10 mouse cellular contexts compared by ENCODE assay signal in genomic region chr16:59567721-59568381, GRCm38 (mm10). TPM values are rescaled to one million over a fixed set of nuclear protein-coding genes. Genes with fewer than 3 reads are reported as not detected.
DNase-seq lines count a peak whose midpoint lies in the region; ATAC-seq and TF ChIP-seq lines count a peak whose summit lies in the region.
"Had no signal": no experiment of that assay in that cellular context is flagged by ENCODE, and none has a peak within 500 bp of the region (broad histone marks: within the 10 kb centered on the region; RNA-seq: fewer than 3 reads in every experiment).

No protein-coding gene starts in this region.

- no peaks in the 10 kb centered on the region for H3K27me3 ChIP-seq in heart, embryonic 14.5 days (ENCODE audit: control insufficient read depth, insufficient read depth, low read length)
- H3K27me3 ChIP-seq in lung, postnatal 0 days (replicated peaks; ENCODE audit: insufficient read depth, low read length) = no peaks in the 10 kb centered on the region
- no peaks in the 10 kb centered on the region for H3K27me3 ChIP-seq in thymus, adult 2 months (ENCODE audit: control insufficient read depth, insufficient read depth, low read length)
- 0 out of 2 replicates have a peak, but pooled peaks cover 2% of the 10 kb centered on the region for H3K27me3 ChIP-seq in neural tube, embryonic 15.5 days (replicated peaks)

- no peaks in the 10 kb centered on the region for H3K9me3 ChIP-seq in heart, embryonic 14.5 days (ENCODE audit: control insufficient read depth, low read length)
- H3K9me3 ChIP-seq in lung, postnatal 0 days (ENCODE audit: low read length) = no peaks in the 10 kb centered on the region
- H3K9me3 ChIP-seq in neural tube, embryonic 15.5 days (replicated peaks) = no peaks in the 10 kb centered on the region

- TF ChIP-seq CTCF in lung, postnatal 0 days (IDR thresholded peaks at IDR 0.05) = 0 out of 2 replicates have a peak, but pooled peaks have one; percentile 11
- TF ChIP-seq CTCF in thymus, adult 2 months (IDR thresholded peaks at IDR 0.05; ENCODE audit: borderline replicate concordance, control insufficient read depth, extremely low read depth, insufficient read depth, low read length, poor library complexity) = no peak

- ATAC-seq in CD4-positive, CD25-positive, alpha-beta regulatory T cell, adult 4 months = no peak
- ATAC-seq in heart, embryonic 14.5 days (ENCODE audit: insufficient number of reproducible peaks, insufficient read depth, low FRiP score, low read depth) = no peak
- peak; percentile 47 for ATAC-seq in lung, postnatal 0 days
- ATAC-seq in neural tube, embryonic 15.5 days (ENCODE audit: low FRiP score) = no peak

- no peak overlapping the region for H3K4me2 ChIP-seq in heart, embryonic 14.5 days (ENCODE audit: low read length)
- no peak overlapping the region for H3K4me2 ChIP-seq in lung, postnatal 0 days (replicated peaks; ENCODE audit: low read depth, low read length)
- H3K4me2 ChIP-seq in neural tube, embryonic 15.5 days = no peak overlapping the region

- H3K4me3 ChIP-seq in heart, embryonic 14.5 days (ENCODE audit: control insufficient read depth in 1 of 2, insufficient read depth in 1 of 2, low read depth in 1 of 2, low read length in 2 of 2) = no peak overlapping the region
- H3K4me3 ChIP-seq in lung, postnatal 0 days (ENCODE audit: low read depth, low read length) = no peak overlapping the region
- no peak overlapping the region for H3K4me3 ChIP-seq in thymus, adult 2 months (ENCODE audit: control insufficient read depth, insufficient read depth, low read length)
- H3K4me3 ChIP-seq in neural tube, embryonic 15.5 days (replicated peaks) = no peak overlapping the region

- H3K27ac ChIP-seq in heart, embryonic 14.5 days (replicated peaks in 1 of 2; ENCODE audit: control insufficient read depth in 1 of 2, insufficient read depth in 1 of 2, low read depth in 2 of 2, low read length in 2 of 2) = peak overlapping the region; percentile 11 to 73; a peak in 3 of 4 replicates
- 0 out of 2 replicates have a peak overlapping the region, but pooled peaks have one; percentile 26 for H3K27ac ChIP-seq in lung, postnatal 0 days (ENCODE audit: low read length)
- H3K27ac ChIP-seq in thymus, adult 2 months (ENCODE audit: control insufficient read depth, insufficient read depth, low read length) = no peak overlapping the region
- no peak overlapping the region for H3K27ac ChIP-seq in neural tube, embryonic 15.5 days (replicated peaks)

- 66% methylated on average over 9 of the region's 10 CpGs for WGBS in heart, embryonic 14.5 days
- WGBS in lung, postnatal 0 days = 33% methylated on average over 8 of the region's 10 CpGs
- 66% methylated on average over 10 of the region's 10 CpGs for WGBS in thymus, adult 2 months
- WGBS in neural tube, embryonic 15.5 days = 62% methylated on average over 9 of the region's 10 CpGs

- no peak overlapping the region for H3K9ac ChIP-seq in heart, embryonic 14.5 days (ENCODE audit: low read length)
- no peak overlapping the region for H3K9ac ChIP-seq in lung, postnatal 0 days (replicated peaks; ENCODE audit: low read depth)
- no peak overlapping the region for H3K9ac ChIP-seq in neural tube, embryonic 15.5 days (replicated peaks)

- H3K4me1 ChIP-seq in heart, embryonic 14.5 days (ENCODE audit: control insufficient read depth in 2 of 2, insufficient read depth in 2 of 2, low read length in 2 of 2) = peaks cover 15 to 48% of the 10 kb centered on the region in 2 experiments
- peaks cover 5% of the 10 kb centered on the region; the same call in 1 of the 2 replicates for H3K4me1 ChIP-seq in lung, postnatal 0 days (ENCODE audit: insufficient read depth, low read depth, low read length)
- no peaks in the 10 kb centered on the region for H3K4me1 ChIP-seq in thymus, adult 2 months (replicated peaks; ENCODE audit: control insufficient read depth, insufficient read depth, low read length)
- no peaks in the 10 kb centered on the region for H3K4me1 ChIP-seq in neural tube, embryonic 15.5 days

- peak; percentile 59 for TF ChIP-seq EP300 in lung, postnatal 0 days (IDR thresholded peaks at IDR 0.05)

- no peak for TF ChIP-seq POLR2A in thymus, adult 2 months (IDR thresholded peaks at IDR 0.05; ENCODE audit: control insufficient read depth, extremely low read depth, insufficient read depth, low read length, poor library complexity)

- peaks cover 22% of the 10 kb centered on the region for H3K36me3 ChIP-seq in heart, embryonic 14.5 days (ENCODE audit: control insufficient read depth, insufficient read depth, low read length)
- no peaks in the 10 kb centered on the region for H3K36me3 ChIP-seq in lung, postnatal 0 days (ENCODE audit: insufficient read depth, low read length)
- H3K36me3 ChIP-seq in thymus, adult 2 months (ENCODE audit: control insufficient read depth, insufficient read depth, low read length) = no peaks in the 10 kb centered on the region
- no peaks in the 10 kb centered on the region for H3K36me3 ChIP-seq in neural tube, embryonic 15.5 days

- DNase-seq in CD4-positive, CD25-positive, alpha-beta regulatory T cell, adult 2 months (ENCODE audit: low read depth, low spot score) = peak; percentile 8
- DNase-seq in ES-CJ7 (ENCODE audit: low read depth, low spot score) = peak; percentile 11
- peak; percentile 67 for DNase-seq in lung, postnatal 0 days (ENCODE audit: low spot score)
- no peak for DNase-seq in thymus, adult 2 months
- no peak for DNase-seq in layer of hippocampus, adult 9-10 months (ENCODE audit: low spot score)
- DNase-seq: gastrocnemius, postnatal 25 days; retina, postnatal 1 day had no signal

RNA-seq across cellular contexts. Expression of gene Crybg3, which starts 32.9 kb away (rescaled TPM):
- 10 to 100 TPM; 16.8 to 17.5 TPM for polyA plus RNA-seq in CD4-positive, CD25-positive, alpha-beta regulatory T cell, adult 4 months (2017; shearing (Covaris generic))
- 20.5 and 20.9 TPM in 2 replicates for polyA plus RNA-seq in heart, embryonic 14.5 days (2014; fragmentation: Nextera tagmentation; extraction: Ambion mirVana)
- 6.0 and 7.3 TPM in 2 replicates for polyA plus RNA-seq in lung, postnatal 0 days (2015; fragmentation: Nextera tagmentation; extraction: Ambion mirVana)
- 1.0 and 1.4 TPM in 2 replicates for polyA plus RNA-seq in thymus, adult 2 months (2012; rRNA removed)
- polyA plus RNA-seq in neural tube, embryonic 15.5 days (2015; fragmentation: Nextera tagmentation; extraction: Ambion mirVana) = 1.8 and 2.8 TPM in 2 replicates

Comparison
In these comparisons a context has a peak if more than half of its experiments do, and no peak if none do; other contexts are left out.
1. DNase-seq: peak in CD4-positive, CD25-positive, alpha-beta regulatory T cell, adult 2 months (single experiment), ES-CJ7 (single experiment) and lung, postnatal 0 days (single experiment); none in thymus, adult 2 months (single experiment) and layer of hippocampus, adult 9-10 months (single experiment).
2. H3K27ac ChIP-seq: peak in heart, embryonic 14.5 days (2 of 2) and lung, postnatal 0 days (single experiment); none in thymus, adult 2 months (single experiment) and neural tube, embryonic 15.5 days (single experiment).